Comparison of ENCODE assay signal across 7 mouse cellular contexts in genomic region chr2:181496831-181497547, GRCm38 (mm10). TPM values are rescaled to one million over a fixed set of nuclear protein-coding genes. Genes with fewer than 3 reads are reported as not detected.
DNase-seq lines count a peak whose midpoint lies in the region; ATAC-seq lines count a peak whose summit lies in the region.

TSS of gene Tpd52l2 (plus strand) at chr2:181497142.

- H3K9me3 ChIP-seq in embryonic facial prominence, embryonic 11.5 days (replicated peaks; ENCODE audit: control insufficient read depth, low read length), result no peaks in the 10 kb centered on the region
- no peaks in the 10 kb centered on the region for H3K9me3 ChIP-seq in limb, embryonic 10.5 days (replicated peaks)
- H3K9me3 ChIP-seq in midbrain, embryonic 13.5 days, result no peaks in the 10 kb centered on the region

- H3K27me3 ChIP-seq in embryonic facial prominence, embryonic 11.5 days (ENCODE audit: control insufficient read depth, insufficient read depth, low read length), result no peaks in the 10 kb centered on the region
- H3K27me3 ChIP-seq in limb, embryonic 10.5 days (ENCODE audit: low read depth, poor library complexity, severe bottlenecking), result no peaks in the 10 kb centered on the region
- H3K27me3 ChIP-seq in midbrain, embryonic 13.5 days, result no peaks in the 10 kb centered on the region

- H3K4me2 ChIP-seq in embryonic facial prominence, embryonic 11.5 days (ENCODE audit: low read depth, low read length), result peak within 1 kb of the TSS; percentile 69
- peak within 1 kb of the TSS; percentile 99 for H3K4me2 ChIP-seq in midbrain, embryonic 13.5 days (replicated peaks)

- peak within 1 kb of the TSS; percentile 54 for H3K4me3 ChIP-seq in embryonic facial prominence, embryonic 11.5 days (ENCODE audit: low read depth, low read length)
- peak within 1 kb of the TSS; percentile 93 for H3K4me3 ChIP-seq in limb, embryonic 10.5 days
- peak within 1 kb of the TSS; percentile 96 for H3K4me3 ChIP-seq in midbrain, embryonic 13.5 days (replicated peaks)

- peaks cover under 1% of the 10 kb centered on the region; the same call in 1 of the 2 replicates for H3K36me3 ChIP-seq in embryonic facial prominence, embryonic 11.5 days (replicated peaks; ENCODE audit: control insufficient read depth, insufficient read depth, low read depth, low read length)
- peaks cover 29% of the 10 kb centered on the region for H3K36me3 ChIP-seq in limb, embryonic 10.5 days
- peaks cover 27% of the 10 kb centered on the region for H3K36me3 ChIP-seq in midbrain, embryonic 13.5 days

- peak within 1 kb of the TSS; percentile 76 for H3K9ac ChIP-seq in embryonic facial prominence, embryonic 11.5 days (replicated peaks; ENCODE audit: low read length)
- peak within 1 kb of the TSS; percentile 95 for H3K9ac ChIP-seq in midbrain, embryonic 13.5 days (replicated peaks)

- no peaks in the 10 kb centered on the region; the same call in 1 of the 2 replicates for H3K4me1 ChIP-seq in embryonic facial prominence, embryonic 11.5 days (ENCODE audit: control insufficient read depth, insufficient read depth, low read length)
- H3K4me1 ChIP-seq in limb, embryonic 10.5 days, result peaks cover 17% of the 10 kb centered on the region
- H3K4me1 ChIP-seq in midbrain, embryonic 13.5 days (replicated peaks), result peaks cover 19% of the 10 kb centered on the region

- peak; percentile 95 for DNase-seq in adrenal gland, postnatal 14 days
- DNase-seq in embryonic facial prominence, embryonic 11.5 days (ENCODE audit: low spot score), result peak; percentile 97
- DNase-seq in kidney, adult 11 months, result peak; percentile 96
- DNase-seq in limb, embryonic 10.5 days (ENCODE audit: low spot score), result peak; percentile 94
- peak; percentile 80 for DNase-seq in spleen, adult 12 weeks (ENCODE audit: low spot score)

- WGBS in embryonic facial prominence, embryonic 11.5 days, result under 1% methylated on average over 46 of the region's 46 CpGs
- WGBS in limb, embryonic 10.5 days, result under 1% methylated on average over 46 of the region's 46 CpGs
- under 1% methylated on average over 46 of the region's 46 CpGs for WGBS in midbrain, embryonic 13.5 days

- peak; percentile 96 for ATAC-seq in embryonic facial prominence, embryonic 11.5 days (replicated peaks; ENCODE audit: insufficient number of reproducible peaks, low FRiP score, low TSS enrichment, low read depth)
- ATAC-seq in granulocyte monocyte progenitor cell, adult 5-6 weeks (replicated peaks; ENCODE audit: poor library complexity, severe bottlenecking), result peak; percentile 68
- peak; percentile 98 for ATAC-seq in midbrain, embryonic 13.5 days

- H3K27ac ChIP-seq in embryonic facial prominence, embryonic 11.5 days (replicated peaks; ENCODE audit: low read depth, low read length), result peak within 1 kb of the TSS; percentile 65
- peak within 1 kb of the TSS; percentile 88 for H3K27ac ChIP-seq in limb, embryonic 10.5 days
- H3K27ac ChIP-seq in midbrain, embryonic 13.5 days, result peak within 1 kb of the TSS; percentile 83

RNA-seq across cellular contexts. Expression of gene Tpd52l2, which starts in this region (rescaled TPM):
- total RNA-seq in adrenal gland, postnatal 14 days (2021), result 109 and 114 TPM in 2 replicates
- polyA plus RNA-seq in embryonic facial prominence, embryonic 11.5 days (2014; fragmentation: Nextera tagmentation; extraction: Ambion mirVana), result 166 and 169 TPM in 2 replicates
- total RNA-seq in granulocyte monocyte progenitor cell, adult 5-6 weeks (2014; fragmentation: Nextera tagmentation), result 43.1 and 60.9 TPM in 2 replicates
- total RNA-seq in granulocyte monocyte progenitor cell, adult 5-6 weeks (2017), result 115 and 129 TPM in 2 replicates
- polyA plus RNA-seq in limb, embryonic 10.5 days (2016; fragmentation: Nextera tagmentation; extraction: Ambion mirVana), result 176 and 185 TPM in 2 replicates
- 116 and 121 TPM in 2 replicates for polyA plus RNA-seq in midbrain, embryonic 13.5 days (2015; fragmentation: Nextera tagmentation; extraction: Ambion mirVana)

Comparison
In these comparisons a context has a peak if more than half of its experiments do, and no peak if none do; other contexts are left out.
1. Peak in every context shown above with its lines: DNase-seq, ATAC-seq, H3K4me3 ChIP-seq and H3K27ac ChIP-seq.